Mouse (Mus musculus) embryonic stem cell, embryonic (primary cell): ENCODE measurements around the gene Bri3.

Source experiments
- CTCF ChIA-PET, 4 experiments: fragments of 300-600 bp in 2 of 4; fragments of 350-600 bp in 2 of 4; sonication (Branson Sonifier 250); formaldehyde crosslinking; loops; one replicate each; lab custom pipeline; 2022; ENCODE audit warnings: inconsistent platforms in 2 of 4; lab: Charles Lee
- POLR2A ChIA-PET, 4 experiments: fragments of 300-600 bp in 2 of 4; fragments of 350-600 bp in 2 of 4; sonication (Branson Sonifier 250); formaldehyde crosslinking; loops; one replicate each; lab custom pipeline; 2022; ENCODE audit warnings: antibody characterized with exemption in 4 of 4, inconsistent platforms in 1 of 4; lab: Charles Lee

Gene Bri3

DNA sequence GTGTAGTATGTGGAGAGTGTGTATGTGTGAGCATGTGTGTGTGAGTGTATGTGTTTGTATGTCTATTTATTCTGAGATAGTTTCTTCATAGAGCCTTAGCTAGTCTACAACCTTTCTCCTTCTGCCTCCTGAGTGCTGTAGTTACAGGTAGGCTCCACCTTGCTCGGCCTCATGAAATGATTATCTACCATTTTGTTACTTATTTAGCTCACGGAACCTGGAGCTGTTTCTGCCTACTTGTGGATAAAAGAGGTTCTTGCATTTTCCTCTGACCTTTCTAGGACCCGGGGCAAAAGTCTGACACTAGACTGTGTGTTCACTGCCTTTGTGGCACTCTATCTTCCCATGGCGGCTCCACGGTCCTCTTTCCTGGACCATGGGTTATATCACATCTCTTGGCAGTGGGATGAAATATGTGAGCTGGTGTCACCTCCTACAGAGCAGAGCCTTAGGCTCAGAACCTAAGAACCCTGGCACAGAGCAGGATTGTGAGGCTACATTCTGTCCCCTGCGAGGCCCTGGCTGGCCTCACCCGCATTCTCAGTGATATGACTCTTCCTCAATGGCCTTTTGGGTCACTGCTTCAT lies at the start of gene Bri3:
Gene Bri3, plus strand, starts transcription at position 537 of the 587 bp plus-strand sequence.
- CTCF ChIA-PET, result interaction anchor here in 1 of 4 experiments (0.6 to 0.7 kb wide), 2 partner anchors 237 to 395 kb away, joined by 3 read pairs; no protein-coding TSS in a partner anchor
- POLR2A ChIA-PET, result interaction anchor here in 1 of 4 experiments (0.6 kb wide), 1 partner anchor 444 kb away, joined by 3 read pairs; no protein-coding TSS in a partner anchor

DNA sequence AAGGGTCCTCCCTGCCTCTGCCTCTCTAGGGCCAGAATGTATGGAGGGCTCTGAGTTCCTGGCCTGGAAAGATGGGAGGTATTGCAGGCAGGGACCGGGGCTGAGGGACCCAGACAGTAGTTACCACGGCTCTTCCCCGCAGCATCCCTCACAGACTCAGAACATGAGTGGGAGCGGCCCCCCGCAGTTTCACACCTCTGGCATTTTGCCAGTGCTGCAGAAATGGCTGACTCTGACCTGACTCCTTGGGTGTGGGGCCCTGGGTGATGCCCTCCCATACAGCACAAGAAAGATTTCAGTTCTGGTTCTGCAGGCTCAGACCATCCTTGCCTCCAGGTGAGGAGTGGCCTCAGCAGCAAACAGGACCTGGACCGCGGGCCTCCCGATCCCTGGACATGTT lies 48.7 kb upstream of the Bri3 start:
- CTCF ChIA-PET, result interaction anchor here in 1 of 4 experiments (1.4 kb wide), 1 partner anchor 12 kb away, joined by 6 read pairs; no protein-coding TSS in a partner anchor
- POLR2A ChIA-PET, result no interaction called here

DNA sequence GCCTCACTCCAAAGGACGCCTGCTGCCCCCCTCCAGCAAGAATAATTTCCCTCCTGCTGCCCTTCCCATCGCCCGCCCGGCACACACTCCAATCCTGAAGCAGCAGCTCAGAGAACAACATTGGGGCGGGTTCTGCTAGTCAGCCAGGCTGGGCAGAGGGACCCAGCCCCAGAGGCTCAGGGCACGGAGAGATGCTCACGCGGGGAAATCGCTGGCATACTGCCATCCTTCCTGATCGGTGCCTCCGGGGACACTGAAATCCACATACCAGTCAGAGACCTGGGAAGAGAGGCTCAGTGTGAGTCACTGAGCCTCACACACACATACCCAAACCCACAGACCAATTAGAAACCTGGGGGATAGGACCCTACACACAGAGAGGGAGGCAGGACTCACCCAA lies 43.6 kb upstream of the Bri3 start:
- ChIA-PET CTCF (interaction anchor here in 1 of 4 experiments (0.5 kb wide), 1 partner anchor 173 kb away, joined by 4 read pairs; no protein-coding TSS in a partner anchor), POLR2A (interaction anchor here in 1 of 4 experiments (1.0 kb wide), 1 partner anchor 40 kb away, joined by 3 read pairs; no protein-coding TSS in a partner anchor)

DNA sequence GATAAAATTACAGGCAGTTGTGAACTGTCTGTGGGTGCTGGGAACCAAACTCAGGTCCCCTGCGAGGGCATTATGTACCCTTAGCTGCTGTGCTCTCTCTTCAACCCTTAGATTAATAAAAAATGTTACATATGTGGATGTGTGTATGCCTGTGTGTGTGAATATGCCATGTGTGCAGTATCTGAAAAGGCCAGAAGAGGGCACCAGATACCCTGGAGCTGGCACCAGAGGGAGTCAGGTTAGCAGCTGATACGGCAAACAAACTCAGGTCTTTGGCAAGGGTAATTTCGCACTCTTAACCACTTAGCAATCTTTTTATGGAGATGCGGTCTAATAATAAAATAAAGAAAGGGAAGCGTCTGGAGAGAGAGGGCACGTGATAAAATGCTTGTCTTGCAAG lies 41.8 kb upstream of the Bri3 start:
- POLR2A ChIA-PET, result interaction anchor here in 1 of 4 experiments (0.7 kb wide), 1 partner anchor 17 kb away, joined by 6 read pairs; no protein-coding TSS in a partner anchor
- CTCF ChIA-PET, result interaction anchor here (0.5 to 1.5 kb wide), 6 partner anchors 9 to 526 kb away, joined by 3 to 4 read pairs (median 4); partner anchors contain the start of gene Bhlha15 (in 1 of the 4)

DNA sequence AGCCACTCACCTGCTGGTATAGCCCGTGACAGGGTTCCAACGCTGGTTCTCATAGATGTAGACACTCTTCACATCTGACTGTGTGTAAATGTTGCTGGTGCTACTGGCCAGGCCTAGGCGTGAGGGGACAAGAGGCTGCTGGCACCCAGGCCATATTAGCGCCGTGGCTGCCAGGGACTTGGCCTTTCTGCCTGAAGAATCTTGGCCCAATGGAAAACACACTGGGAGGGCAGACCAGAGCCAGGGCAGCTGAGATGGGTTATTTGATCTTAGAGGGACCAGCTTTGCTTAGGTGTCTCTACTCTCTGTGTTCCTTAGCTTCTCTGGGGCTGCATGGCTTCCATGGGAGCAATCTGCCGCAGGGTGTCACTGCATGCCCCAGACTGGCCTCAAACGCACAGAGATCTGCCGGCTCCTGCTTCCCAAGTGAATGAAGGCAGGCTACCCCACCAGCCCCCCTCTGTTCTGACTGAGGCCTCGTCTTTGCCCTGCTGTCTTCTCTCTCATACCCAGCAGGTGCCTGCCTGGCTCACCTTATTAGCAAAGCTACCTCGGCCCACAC lies 40.8 kb upstream of the Bri3 start:
- POLR2A ChIA-PET, result interaction anchor here in 3 of 4 experiments (0.6 to 1.3 kb wide), 4 partner anchors 15 to 1186 kb away, joined by 3 to 5 read pairs (median 3); partner anchors contain the start of gene Tecpr1 (in 2 of the 3)
- CTCF ChIA-PET, result interaction anchor here in 2 of 4 experiments (0.6 to 1.3 kb wide), 2 partner anchors 16 to 297 kb away, joined by 4 to 5 read pairs; no protein-coding TSS in a partner anchor

DNA sequence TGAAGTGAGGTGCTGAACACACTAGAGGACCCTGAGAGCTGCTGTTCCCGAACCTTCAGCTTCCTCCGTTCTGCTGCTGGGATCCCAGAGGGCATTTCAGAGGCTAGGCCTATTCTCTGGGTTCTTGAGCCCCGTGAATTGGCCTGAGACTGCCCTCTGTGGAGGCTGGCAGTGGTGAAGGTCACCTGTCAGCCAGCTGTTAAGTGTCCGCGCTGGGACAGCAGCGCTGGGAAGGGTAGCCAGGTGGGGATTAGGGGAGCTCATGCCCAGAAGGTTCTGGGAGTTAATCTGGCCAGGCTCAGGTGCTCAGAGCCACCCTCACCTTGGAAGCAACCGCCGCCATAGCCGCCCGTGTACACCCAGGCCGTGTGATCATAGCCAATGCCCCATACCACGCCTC lies 39.9 kb upstream of the Bri3 start:
- CTCF ChIA-PET, result interaction anchor here in 1 of 4 experiments (0.7 kb wide), 1 partner anchor 16 kb away, joined by 5 read pairs; no protein-coding TSS in a partner anchor
- POLR2A ChIA-PET, result interaction anchor here in 3 of 4 experiments (0.6 to 1.5 kb wide), 6 partner anchors 13 to 1187 kb away, joined by 3 to 5 read pairs (median 3); partner anchors contain the start of gene Tecpr1 (in 2 of the 3)

DNA sequence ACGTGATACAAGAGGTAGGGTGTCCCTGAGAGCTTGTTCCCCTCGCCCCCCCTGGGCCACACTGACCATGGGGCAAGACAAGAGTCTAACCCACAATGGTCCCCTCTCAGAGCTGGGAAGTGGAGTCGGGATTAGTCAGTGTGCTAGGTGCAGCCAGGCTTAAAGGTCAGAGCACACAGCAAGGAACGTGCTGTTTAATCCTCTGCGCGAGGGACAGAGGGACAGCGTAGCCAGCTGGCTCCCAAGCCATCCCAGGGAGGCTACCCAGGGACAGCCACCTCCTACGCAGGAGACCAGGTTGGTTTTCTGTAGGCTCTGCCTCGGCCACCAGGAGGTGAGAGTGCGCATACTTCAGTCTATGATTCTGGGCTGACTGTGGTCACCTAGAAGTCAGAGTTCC lies 39.3 kb upstream of the Bri3 start:
- POLR2A ChIA-PET, result interaction anchor here in 2 of 4 experiments (0.6 to 1.5 kb wide), 5 partner anchors 13 to 120 kb away, joined by 3 to 6 read pairs (median 3); no protein-coding TSS in a partner anchor
- CTCF ChIA-PET, result interaction anchor here in 2 of 4 experiments (0.7 to 1.1 kb wide), 2 partner anchors 16 to 164 kb away, joined by 3 to 5 read pairs; no protein-coding TSS in a partner anchor

DNA sequence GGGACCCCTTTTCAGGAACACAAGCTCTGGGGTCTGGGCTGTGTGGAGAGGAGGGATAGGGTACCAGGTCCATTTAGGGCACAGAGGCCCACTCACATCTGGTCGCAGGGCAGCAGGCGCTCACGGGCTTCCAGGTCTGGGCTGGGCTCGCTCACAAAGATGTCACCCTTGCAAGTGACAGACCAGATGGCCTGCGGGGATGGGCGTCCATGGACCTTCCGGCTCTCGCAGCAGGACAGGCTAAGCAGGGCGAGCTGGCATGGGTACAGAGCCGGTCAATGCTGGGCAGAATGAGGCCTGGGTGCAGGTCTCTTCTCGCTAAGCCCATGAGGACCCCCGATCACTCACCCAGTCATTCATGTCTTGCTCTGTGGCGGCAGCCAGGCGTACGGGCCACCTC lies 38.2 kb upstream of the Bri3 start:
- ChIA-PET CTCF (interaction anchor here in 2 of 4 experiments (1.1 to 4.0 kb wide), 5 partner anchors 12 to 165 kb away, joined by 3 to 45 read pairs (median 8); partner anchors contain the start of gene Bhlha15 (in 1 of the 2)), POLR2A (interaction anchor here in 2 of 4 experiments (0.5 to 1.5 kb wide), 7 partner anchors 12 to 481 kb away, joined by 3 to 6 read pairs (median 4); no protein-coding TSS in a partner anchor)

DNA sequence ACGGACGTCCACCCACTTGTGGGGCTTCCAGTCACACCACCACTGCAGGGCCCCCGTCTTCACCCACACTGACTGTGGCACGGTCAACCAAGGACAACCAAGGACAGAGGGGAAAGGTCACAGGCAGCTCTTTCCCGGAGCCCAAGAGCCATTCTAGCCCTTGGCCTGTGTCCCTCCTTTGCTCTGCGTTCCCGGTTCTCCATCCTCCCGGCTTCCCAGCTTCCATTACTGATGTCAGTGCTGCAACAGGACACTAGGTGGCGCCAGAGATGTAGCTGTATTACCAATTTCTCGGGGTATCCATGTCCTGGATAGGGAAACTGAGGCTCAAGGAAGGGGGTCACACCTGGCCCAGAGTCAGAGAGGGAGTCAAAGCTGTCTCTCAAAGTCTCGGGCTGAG lies 36.8 kb upstream of the Bri3 start:
- POLR2A ChIA-PET, result interaction anchor here (0.5 to 4.1 kb wide), 18 partner anchors 10 to 1043 kb away, joined by 3 to 22 read pairs (median 4); partner anchors contain the start of genes Bhlha15 (in 1 of the 4) and Tecpr1 (in 1 of the 4)
- CTCF ChIA-PET, result interaction anchor here (0.5 to 4.0 kb wide), 76 partner anchors 9 to 884 kb away, joined by 3 to 45 read pairs (median 4); partner anchors contain the start of genes Bhlha15 (in 4 of the 4), Tecpr1 (in 2 of the 4), Ccz1 (in 1 of the 4) and Ocm (in 1 of the 4)

DNA sequence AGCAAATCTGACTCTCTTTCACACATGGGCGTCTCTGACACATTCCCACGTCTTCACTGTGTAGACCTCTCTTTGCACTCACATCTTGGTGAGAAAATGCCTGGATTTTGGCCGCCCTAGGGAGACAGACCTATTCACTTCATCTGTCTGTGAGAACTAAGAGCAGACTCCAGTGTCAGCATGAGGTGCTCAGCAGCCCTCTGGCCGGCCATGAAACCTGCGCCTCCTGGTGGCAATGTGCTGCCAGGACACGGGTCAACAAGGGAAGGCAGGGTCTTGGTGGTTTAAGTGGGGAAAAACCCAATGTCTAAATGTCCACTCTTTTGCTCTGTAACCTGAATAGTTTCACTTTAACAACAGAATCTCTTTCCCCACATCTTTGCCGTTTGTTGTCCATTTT lies 29.8 kb upstream of the Bri3 start:
- ChIA-PET CTCF (interaction anchor here in 2 of 4 experiments (0.6 to 0.9 kb wide), 2 partner anchors 174 to 533 kb away, joined by 3 read pairs; no protein-coding TSS in a partner anchor), POLR2A (interaction anchor here in 1 of 4 experiments (0.6 to 1.3 kb wide), 2 partner anchors 9 to 1304 kb away, joined by 3 read pairs; partner anchors contain the start of gene Tecpr1)

DNA sequence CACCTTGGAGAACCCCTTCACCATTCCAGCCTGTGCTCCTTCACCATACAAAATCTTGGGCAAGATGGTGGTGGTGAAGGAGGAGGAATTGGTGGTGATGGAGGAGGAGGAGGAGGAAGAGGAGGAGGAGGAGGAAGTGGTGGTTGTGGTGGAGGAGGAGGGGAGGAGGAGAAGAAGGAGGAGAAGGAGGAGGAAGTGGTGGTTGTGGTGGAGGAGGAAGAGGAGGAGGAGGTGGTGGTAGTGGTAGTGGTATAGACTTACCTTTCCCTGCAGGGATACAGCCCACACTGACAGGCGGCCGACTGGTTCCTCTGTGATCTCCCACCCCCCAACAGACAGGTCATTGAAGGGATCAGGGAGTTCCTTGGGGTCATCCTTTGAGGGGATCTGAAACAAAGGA lies 28.2 kb upstream of the Bri3 start:
- POLR2A ChIA-PET, result interaction anchor here in 2 of 4 experiments (0.7 kb wide), 2 partner anchors 397 to 524 kb away, joined by 4 to 7 read pairs; no protein-coding TSS in a partner anchor
- CTCF ChIA-PET, result interaction anchor here in 1 of 4 experiments (1.2 kb wide), 1 partner anchor 9 kb away, joined by 3 read pairs; no protein-coding TSS in a partner anchor

DNA sequence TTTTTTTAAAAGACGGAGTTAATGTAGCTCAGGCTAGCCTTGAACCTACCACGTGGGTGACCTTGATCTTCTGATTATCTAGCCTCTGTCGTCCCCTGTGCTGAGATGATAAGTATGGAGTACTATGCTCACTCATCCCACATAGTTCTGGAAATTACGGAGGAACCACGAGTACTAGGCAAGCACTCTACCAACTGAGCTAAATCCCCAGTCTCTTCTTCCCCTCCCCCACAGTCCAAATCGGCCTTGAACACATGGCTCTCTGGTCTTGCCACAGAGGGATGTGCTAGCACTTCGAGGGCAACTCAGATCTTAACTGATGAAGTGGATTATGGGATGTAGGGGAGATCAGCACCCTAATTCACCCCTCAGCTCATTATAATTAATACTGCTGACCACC lies 26.2 kb upstream of the Bri3 start:
- POLR2A ChIA-PET, result interaction anchor here in 3 of 4 experiments (0.7 to 3.0 kb wide), 14 partner anchors 8 to 210 kb away, joined by 3 to 22 read pairs (median 4); partner anchors contain the start of genes Baiap2l1 (in 1 of the 3) and Ccz1 (in 1 of the 3)

DNA sequence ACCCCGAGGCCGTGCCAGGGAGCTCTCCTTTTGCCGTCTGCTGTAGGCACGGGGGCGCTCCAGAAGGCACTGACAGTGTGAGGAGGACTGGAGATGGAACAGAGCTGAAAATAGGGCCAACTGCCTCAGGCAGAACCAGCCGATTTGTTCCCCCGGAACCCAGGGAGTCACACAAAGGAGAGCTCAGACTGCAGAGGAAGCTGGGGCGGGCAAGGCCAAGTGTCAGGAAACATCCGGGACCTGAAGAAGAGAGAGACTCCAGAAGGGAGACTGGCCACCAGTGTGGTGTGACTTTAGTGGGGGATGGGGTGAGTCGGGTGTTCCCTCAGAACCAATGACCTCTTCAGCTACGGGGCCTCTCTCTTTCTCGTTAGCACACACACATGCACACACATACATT lies 24.9 kb upstream of the Bri3 start:
- CTCF ChIA-PET, result interaction anchor here in 3 of 4 experiments (0.6 to 3.5 kb wide), 5 partner anchors 12 to 506 kb away, joined by 3 to 45 read pairs (median 4); no protein-coding TSS in a partner anchor
- POLR2A ChIA-PET, result interaction anchor here in 3 of 4 experiments (0.5 to 3.0 kb wide), 10 partner anchors 9 to 985 kb away, joined by 3 to 22 read pairs (median 4); partner anchors contain the start of gene Zkscan5 (in 1 of the 3)

More for the DNA sequence above, 26.2 kb upstream of the Bri3 start:
- CTCF ChIA-PET, result interaction anchor here (0.6 to 3.5 kb wide), 6 partner anchors 8 to 690 kb away, joined by 3 to 45 read pairs (median 8); no protein-coding TSS in a partner anchor

DNA sequence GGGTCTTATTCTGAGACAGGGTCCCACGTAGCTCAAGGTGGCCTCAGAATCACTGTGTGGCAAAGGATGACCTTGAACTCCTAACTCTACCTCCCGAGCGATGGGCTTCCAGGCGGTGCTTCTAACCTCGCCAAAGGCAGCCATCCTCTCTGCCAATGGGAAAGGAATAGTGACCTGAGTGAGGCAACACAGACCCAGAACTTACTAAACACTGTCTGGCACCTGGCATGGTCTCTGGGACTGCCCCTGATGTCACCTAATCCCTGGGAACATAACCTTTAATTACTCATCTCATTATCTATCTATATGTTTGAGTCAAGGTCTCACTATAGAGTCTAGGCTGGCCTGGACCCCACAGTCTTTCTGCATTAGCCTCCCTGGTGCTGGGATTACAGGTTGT lies 24.3 kb upstream of the Bri3 start:
- ChIA-PET POLR2A (interaction anchor here in 3 of 4 experiments (0.5 to 3.0 kb wide), 7 partner anchors 10 to 985 kb away, joined by 3 to 22 read pairs (median 6); partner anchors contain the start of gene Zkscan5 (in 1 of the 3)), CTCF (interaction anchor here in 2 of 4 experiments (2.8 to 3.5 kb wide), 2 partner anchors 13 kb away, joined by 18 to 45 read pairs; no protein-coding TSS in a partner anchor)

DNA sequence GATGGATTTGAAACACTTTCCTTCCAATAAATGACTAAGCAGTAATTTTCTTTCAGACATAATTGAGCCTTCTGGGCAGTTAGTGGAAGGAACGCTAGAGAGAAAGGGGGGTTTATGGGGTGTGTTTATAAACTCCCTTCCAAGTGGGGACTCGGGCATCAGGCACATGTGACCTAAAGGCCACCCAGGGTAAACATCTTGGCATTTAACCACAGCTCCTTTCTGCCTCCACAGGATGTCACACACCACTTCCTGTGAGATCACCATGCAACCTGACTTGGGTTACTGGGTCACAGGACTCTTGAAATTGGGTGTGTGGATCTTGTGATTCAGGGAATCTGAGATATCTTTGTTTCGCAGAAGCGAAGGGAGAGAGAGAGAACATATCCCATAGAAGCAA lies 22.9 kb upstream of the Bri3 start:
- ChIA-PET POLR2A (interaction anchor here in 2 of 4 experiments (0.5 to 0.9 kb wide), 3 partner anchors 9 to 154 kb away, joined by 3 to 4 read pairs (median 3); no protein-coding TSS in a partner anchor), CTCF (no interaction called here)

DNA sequence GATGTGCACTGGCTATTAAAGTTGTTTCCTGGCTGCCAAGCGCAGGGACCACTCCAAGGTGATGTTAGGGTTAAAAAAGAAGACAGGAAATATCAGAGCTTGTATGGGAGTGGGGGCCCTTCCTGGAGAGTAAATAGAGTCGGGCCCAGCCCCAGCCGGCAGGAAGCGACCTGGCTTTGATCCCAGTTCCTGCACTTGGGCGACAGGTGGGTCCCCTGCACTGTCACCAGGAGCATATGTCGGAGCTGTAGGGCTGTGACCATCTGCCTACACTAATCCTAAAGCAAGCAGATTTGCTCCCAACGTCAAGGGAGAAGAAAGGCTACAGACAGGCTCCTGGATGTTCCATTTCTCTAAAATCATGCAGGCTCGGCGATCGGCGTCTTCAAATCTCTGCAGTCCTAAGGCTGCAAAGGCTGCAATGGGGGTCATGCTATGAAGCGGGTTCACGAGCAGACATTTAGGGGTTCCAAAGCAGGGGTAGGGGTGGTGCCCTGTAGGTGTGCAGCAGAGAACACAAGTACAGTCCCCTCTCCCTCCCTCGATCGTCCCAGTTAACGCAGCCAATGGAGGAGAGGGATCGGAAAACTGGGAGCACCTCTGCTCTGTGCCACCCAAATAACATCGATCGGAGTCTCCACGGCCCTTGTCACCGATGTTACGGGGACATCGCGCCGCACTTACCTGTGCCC lies 21.3 kb upstream of the Bri3 start:
- POLR2A ChIA-PET, result interaction anchor here (0.6 to 1.5 kb wide), 34 partner anchors 9 to 981 kb away, joined by 3 to 9 read pairs (median 4); partner anchors contain the start of genes Trrap (in 2 of the 4), Aimp2 (in 1 of the 4), Baiap2l1 (in 1 of the 4) and Bhlha15 (in 1 of the 4)
- CTCF ChIA-PET, result interaction anchor here in 3 of 4 experiments (0.6 to 2.8 kb wide), 12 partner anchors 8 to 545 kb away, joined by 3 to 15 read pairs (median 4); partner anchors contain the start of genes Lmtk2 (in 1 of the 3), Trrap (in 1 of the 3) and Usp42 (in 1 of the 3)
